Mouse (Mus musculus) 3134 (cell line): ENCODE measurements around the gene Sstr3.

Source experiments
- DNase-seq: peaks from one replicate; pipeline ENCODE4 v3.0.0-alpha.2; 2011; ENCODE audit warnings: low spot score; ENCODE audit not compliant: insufficient read length; ENCODE audit errors: extremely low read depth

Gene Sstr3

GRCm38 (mm10) chr15:78544561-78545001 is at the start of gene Sstr3:
Gene Sstr3, minus strand, starts transcription at chr15:78544685.
- DNase-seq: no peak

GRCm38 (mm10) chr15:78593896-78594425 is 49.5 kb upstream of the Sstr3 start:
- no peak for DNase-seq

GRCm38 (mm10) chr15:78592452-78592968 is 48.0 kb upstream of the Sstr3 start:
- no peak for DNase-seq

GRCm38 (mm10) chr15:78591680-78592451 is 47.4 kb upstream of the Sstr3 start:
- no peak for DNase-seq

GRCm38 (mm10) chr15:78590785-78591184 is 46.3 kb upstream of the Sstr3 start:
- no peak for DNase-seq

- DNase-seq: no peak
Measured at GRCm38 (mm10) chr15:78589936-78590335, 45.5 kb upstream of the Sstr3 start.

- no peak for DNase-seq
Measured at GRCm38 (mm10) chr15:78588900-78589299, 44.4 kb upstream of the Sstr3 start.

- DNase-seq: no peak
Measured at GRCm38 (mm10) chr15:78588049-78588448, 43.6 kb upstream of the Sstr3 start.

GRCm38 (mm10) chr15:78587050-78587994 is 42.8 kb upstream of the Sstr3 start:
- peak; percentile 43 for DNase-seq

- no peak for DNase-seq
Measured at GRCm38 (mm10) chr15:78585404-78585803, 40.9 kb upstream of the Sstr3 start.

GRCm38 (mm10) chr15:78583352-78583751 is 38.9 kb upstream of the Sstr3 start:
- no peak for DNase-seq

GRCm38 (mm10) chr15:78576284-78576810 is 31.9 kb upstream of the Sstr3 start:
- DNase-seq: no peak

GRCm38 (mm10) chr15:78572658-78573397 is 28.3 kb upstream of the Sstr3 start, which contains the start of gene Rac2:
Gene Rac2, minus strand, starts transcription at chr15:78572783.
- DNase-seq: no peak

GRCm38 (mm10) chr15:78572270-78572600 is 27.8 kb upstream of the Sstr3 start:
- DNase-seq: no peak

- DNase-seq: no peak
Measured at GRCm38 (mm10) chr15:78571554-78572269, 27.2 kb upstream of the Sstr3 start.

GRCm38 (mm10) chr15:78570170-78570569 is 25.7 kb upstream of the Sstr3 start:
- no peak for DNase-seq

GRCm38 (mm10) chr15:78567608-78568120 is 23.2 kb upstream of the Sstr3 start:
- no peak for DNase-seq

GRCm38 (mm10) chr15:78564764-78565435 is 20.4 kb upstream of the Sstr3 start:
- no peak for DNase-seq

- no peak for DNase-seq
Measured at GRCm38 (mm10) chr15:78563937-78564336, 19.5 kb upstream of the Sstr3 start.
